Mouse (Mus musculus) stomach, postnatal 0 days (tissue): ENCODE results near the gene Kcna7.

ENCODE experiments used
- CTCF ChIP-seq: IDR thresholded peaks from 2 replicates; pipeline ENCODE4 v1.5.1; 2016; ENCODE audit warnings: antibody characterized with exemption, low read depth, mild to moderate bottlenecking, moderate library complexity
- EP300 ChIP-seq: optimal IDR thresholded peaks from 2 replicates; pipeline ENCODE3; 2016; ENCODE audit warnings: antibody characterized with exemption

GRCm38 (mm10) chr7:45356087-45356486 is 49.4 kb upstream of the Kcna7 start:
- TF ChIP-seq CTCF (no peak), EP300 (no peak)
